Mouse (Mus musculus): Measurements from ENCODE around the gene Disp3. TPM values are rescaled to one million over a fixed set of nuclear protein-coding genes. Genes with fewer than 3 reads are reported as not detected.

Gene Disp3
- polyA plus RNA-seq, 1 experiment from 2014 or later, result 6.5 TPM

DNA sequence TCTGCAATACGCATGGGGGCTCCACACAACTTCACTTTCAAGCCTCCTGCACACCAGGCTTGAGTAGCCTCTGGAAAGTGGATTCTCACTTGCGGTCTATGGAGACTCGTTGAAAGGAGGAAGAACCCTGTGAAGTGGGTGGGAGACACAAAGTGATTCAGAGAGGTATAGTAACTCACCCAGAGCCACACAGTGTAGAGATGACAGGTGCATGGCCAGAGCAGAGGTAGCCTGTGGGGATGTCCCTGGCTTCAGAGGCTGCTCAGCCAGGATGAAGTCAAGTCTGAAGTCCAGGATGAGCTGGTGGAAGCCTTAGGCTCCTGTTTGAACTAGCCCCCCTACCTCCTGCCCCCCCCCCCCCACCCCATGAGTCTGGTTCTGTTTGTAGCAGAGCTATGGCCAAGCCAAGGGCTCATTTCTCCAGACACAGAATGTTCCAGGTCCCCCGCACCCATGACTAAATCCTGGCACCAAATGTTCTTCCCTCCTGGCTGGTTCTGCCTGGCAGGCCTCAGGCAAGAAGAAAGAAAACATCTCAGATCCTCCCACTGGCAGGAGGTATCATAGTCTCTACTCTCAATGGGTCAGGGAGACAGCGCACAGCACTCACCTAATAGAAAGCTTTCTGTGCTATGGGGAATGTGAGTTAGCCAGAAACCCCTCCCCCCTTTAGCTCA lies 73.2 kb downstream of the Disp3 start:
- Histone ChIP-seq H3K9me3 (replicated peaks) (no peaks in the 10 kb centered on the region), H3K9ac (no peak overlapping the region), H3K4me2 (no peak overlapping the region), H3K4me3 (no peak overlapping the region), H3K27me3 (peaks cover 16% of the 10 kb centered on the region), H3K27ac (no peak overlapping the region), H3K4me1 (peaks cover 28% of the 10 kb centered on the region), H3K36me3 (ENCODE audit: poor library complexity, severe bottlenecking) (no peaks in the 10 kb centered on the region)
- WGBS, result 49% methylated on average over 5 of the region's 5 CpGs
- peak; percentile 52; the same call in 1 of the 2 replicates for ATAC-seq

DNA sequence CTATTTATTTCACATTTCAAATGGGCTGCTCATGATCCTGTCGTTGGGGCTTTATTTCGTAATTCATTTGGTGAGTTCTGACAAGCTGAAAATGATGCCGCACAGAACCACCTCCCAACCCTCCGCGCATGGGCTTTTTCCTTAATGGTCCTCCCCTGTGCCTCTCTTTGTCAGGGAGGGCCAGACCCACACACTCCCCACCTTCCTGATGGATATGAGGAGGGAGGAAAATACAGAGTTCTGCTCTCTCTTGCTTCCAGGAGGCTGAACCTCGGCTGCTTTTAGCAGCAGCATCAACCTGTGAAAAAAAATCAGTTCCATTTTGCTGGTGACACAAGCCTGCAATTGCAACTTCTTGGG lies 82.9 kb downstream of the Disp3 start:
- Histone ChIP-seq H3K9ac (no peak overlapping the region), H3K27ac (no peak overlapping the region), H3K4me1 (no peaks in the 10 kb centered on the region), H3K27me3 (peaks cover 8% of the 10 kb centered on the region; the same call in 1 of the 2 replicates), H3K4me2 (no peak overlapping the region), H3K36me3 (ENCODE audit: poor library complexity, severe bottlenecking) (no peaks in the 10 kb centered on the region), H3K4me3 (no peak overlapping the region), H3K9me3 (replicated peaks) (no peaks in the 10 kb centered on the region; the same call in 1 of the 2 replicates)
- ATAC-seq, result no peak
- WGBS, result 54% methylated on average over 6 of the region's 6 CpGs

DNA sequence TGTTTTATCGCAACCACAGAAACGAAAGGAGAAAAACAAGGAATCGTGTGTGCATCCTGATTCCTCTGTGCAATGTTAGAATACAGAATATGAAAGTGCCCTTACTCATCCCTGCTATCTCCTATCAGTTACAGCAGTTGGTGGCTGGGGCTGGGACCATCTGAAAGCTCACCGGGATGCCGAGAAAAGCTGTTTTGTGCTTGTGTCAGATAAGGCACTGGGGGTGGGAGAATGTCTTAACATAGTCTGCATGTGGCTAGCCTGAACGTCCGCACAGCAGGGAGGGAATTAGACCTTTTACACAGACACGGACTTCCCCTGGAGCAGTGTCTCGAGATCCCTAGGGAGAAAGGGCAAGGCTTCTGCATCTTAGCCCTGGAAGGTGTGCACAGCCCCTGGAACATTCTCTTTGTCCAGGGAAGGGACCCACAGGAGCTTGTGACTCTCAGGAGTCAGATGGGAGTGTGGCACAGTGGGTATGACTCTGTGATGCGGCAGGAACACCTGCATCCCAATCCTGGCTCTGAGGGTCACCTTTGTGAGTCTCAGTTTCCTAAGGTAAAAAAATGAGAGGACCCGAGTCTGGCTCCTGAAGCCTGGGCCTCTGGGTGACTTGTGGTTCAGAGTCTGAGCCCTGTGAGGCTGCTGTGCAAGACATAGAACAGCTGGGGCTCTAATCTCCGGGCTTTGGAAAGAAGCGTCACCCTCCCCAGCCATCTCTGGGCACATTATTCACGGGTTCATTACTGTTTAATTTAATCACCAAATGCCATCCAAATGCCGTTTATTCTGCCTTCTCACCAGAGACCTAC lies 83.5 kb downstream of the Disp3 start:
- H3K36me3 ChIP-seq (ENCODE audit: poor library complexity, severe bottlenecking), result no peaks in the 10 kb centered on the region
- H3K4me1 ChIP-seq, result peaks cover under 1% of the 10 kb centered on the region
- H3K9ac ChIP-seq, result no peak overlapping the region
- H3K27me3 ChIP-seq, result peaks cover 8% of the 10 kb centered on the region; the same call in 1 of the 2 replicates
- no peak for ATAC-seq
- H3K27ac ChIP-seq, result no peak overlapping the region
- H3K4me2 ChIP-seq, result no peak overlapping the region
- no peak overlapping the region for H3K4me3 ChIP-seq
- 50% methylated on average over 15 of the region's 15 CpGs for WGBS
- H3K9me3 ChIP-seq (replicated peaks), result no peaks in the 10 kb centered on the region; the same call in 1 of the 2 replicates

DNA sequence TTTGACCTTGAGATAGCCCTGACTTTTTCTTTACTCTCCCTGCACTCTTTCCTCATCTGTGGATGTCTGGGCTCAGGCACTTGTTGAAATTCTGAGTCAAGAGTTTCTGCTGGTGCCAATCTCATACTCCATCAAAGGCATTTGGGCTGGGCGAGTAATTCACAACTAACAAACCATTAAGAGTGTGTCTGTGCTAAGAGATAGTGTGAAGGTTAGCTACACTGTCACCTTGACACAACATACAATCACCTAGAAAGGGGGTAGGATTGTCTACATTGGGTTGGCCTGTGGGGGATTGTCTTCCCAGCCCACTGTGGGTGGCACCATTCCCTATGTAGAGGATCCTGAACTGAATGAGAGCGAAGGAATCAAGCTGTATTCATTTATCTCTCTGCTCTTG lies 84.2 kb downstream of the Disp3 start:
- WGBS, result 94% methylated on average over 2 of the region's 2 CpGs
- no peak overlapping the region for H3K27ac ChIP-seq
- H3K9ac ChIP-seq, result no peak overlapping the region
- no peak overlapping the region for H3K4me3 ChIP-seq
- peaks cover 8% of the 10 kb centered on the region; the same call in 1 of the 2 replicates for H3K27me3 ChIP-seq
- H3K36me3 ChIP-seq (ENCODE audit: poor library complexity, severe bottlenecking), result no peaks in the 10 kb centered on the region
- no peaks in the 10 kb centered on the region; the same call in 1 of the 2 replicates for H3K9me3 ChIP-seq (replicated peaks)
- no peak overlapping the region for H3K4me2 ChIP-seq
- peaks cover 5% of the 10 kb centered on the region for H3K4me1 ChIP-seq
- ATAC-seq, result no peak

DNA sequence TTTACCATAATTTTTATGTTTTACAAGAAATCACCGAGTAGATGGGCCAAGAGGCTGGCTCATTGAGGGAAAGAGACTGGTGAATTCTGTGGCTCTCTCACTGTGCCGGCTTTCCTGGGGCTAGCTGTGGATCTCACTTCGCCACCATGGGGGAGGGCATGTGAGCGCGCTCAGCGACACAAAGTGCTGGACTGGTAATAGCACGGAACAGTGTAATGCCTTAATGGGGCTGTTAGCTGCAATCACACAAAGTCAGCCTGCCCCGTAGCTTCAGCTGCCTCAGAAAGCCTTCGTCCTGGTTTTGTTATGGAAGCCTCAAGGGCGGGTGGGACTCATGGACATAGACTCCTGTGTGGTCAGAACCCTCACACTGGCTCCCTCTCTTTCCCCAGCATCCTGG lies 89.0 kb downstream of the Disp3 start:
- Histone ChIP-seq H3K4me2 (no peak overlapping the region), H3K4me3 (no peak overlapping the region), H3K27ac (no peak overlapping the region), H3K9ac (0 out of 2 replicates have a peak overlapping the region, but pooled peaks have one; percentile 21), H3K9me3 (replicated peaks) (no peaks in the 10 kb centered on the region; the same call in 1 of the 2 replicates), H3K27me3 (peaks cover 14% of the 10 kb centered on the region; the same call in 1 of the 2 replicates), H3K4me1 (peaks cover 5% of the 10 kb centered on the region), H3K36me3 (ENCODE audit: poor library complexity, severe bottlenecking) (no peaks in the 10 kb centered on the region)
- ATAC-seq, result no peak
- WGBS, result 34% methylated on average over 10 of the region's 10 CpGs

DNA sequence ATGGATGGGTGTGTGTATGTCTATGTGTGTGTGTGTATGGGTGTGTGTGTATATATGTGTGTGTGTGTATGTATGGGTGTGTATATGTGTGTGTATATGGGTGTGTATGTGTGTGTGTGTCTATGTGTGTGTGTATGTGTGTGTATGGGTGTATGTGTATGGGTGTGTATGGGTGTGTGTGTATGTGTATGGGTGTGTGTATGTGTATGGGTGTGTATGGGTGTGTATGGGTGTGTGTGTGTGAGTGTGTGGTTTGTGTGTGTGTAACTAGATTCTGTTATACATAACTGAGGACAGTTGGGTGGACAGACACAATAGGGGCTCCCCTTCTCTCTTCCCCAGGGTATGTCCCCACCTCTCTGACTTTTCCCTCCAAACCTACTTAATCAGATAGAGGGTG lies 93.4 kb downstream of the Disp3 start:
- no peak overlapping the region for H3K4me2 ChIP-seq
- H3K9ac ChIP-seq, result no peak overlapping the region
- no peak overlapping the region for H3K27ac ChIP-seq
- no peak overlapping the region for H3K4me3 ChIP-seq
- ATAC-seq, result no peak
- no peaks in the 10 kb centered on the region for H3K9me3 ChIP-seq (replicated peaks)
- no peaks in the 10 kb centered on the region for H3K36me3 ChIP-seq (ENCODE audit: poor library complexity, severe bottlenecking)
- 0 out of 2 replicates have a peak, but pooled peaks cover 6% of the 10 kb centered on the region for H3K27me3 ChIP-seq
- peaks cover 11% of the 10 kb centered on the region for H3K4me1 ChIP-seq

DNA sequence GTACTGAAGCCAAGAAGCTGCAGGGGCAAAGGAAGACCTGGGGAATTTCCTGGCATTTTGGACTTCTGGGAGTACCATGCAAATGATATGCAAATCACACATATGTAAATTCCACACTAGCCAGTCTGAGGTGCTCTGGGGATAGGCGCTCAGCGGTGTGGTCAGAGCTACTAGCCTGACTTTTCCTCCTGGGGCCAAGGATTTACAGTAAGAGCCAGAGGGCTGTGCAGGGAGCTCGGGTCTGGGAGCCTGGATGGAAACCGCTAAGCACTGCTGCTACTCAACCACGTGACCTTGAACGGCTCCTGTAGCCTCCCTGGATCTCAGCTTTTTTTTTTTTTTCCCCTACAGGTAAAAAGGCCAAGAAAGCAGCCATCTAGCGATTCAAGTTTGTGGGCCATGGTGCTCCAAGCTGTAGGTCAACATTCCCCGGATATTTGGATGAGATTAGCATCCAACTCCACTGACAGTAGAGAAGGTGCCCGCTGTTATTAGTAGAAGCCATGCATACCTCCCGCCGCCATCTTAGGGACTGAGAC lies 95.0 kb downstream of the Disp3 start:
- ATAC-seq, result peak; percentile 41; the same call in 1 of the 2 replicates
- no peaks in the 10 kb centered on the region for H3K9me3 ChIP-seq (replicated peaks)
- no peak overlapping the region for H3K9ac ChIP-seq
- H3K36me3 ChIP-seq (ENCODE audit: poor library complexity, severe bottlenecking), result no peaks in the 10 kb centered on the region
- H3K27ac ChIP-seq, result no peak overlapping the region
- no peak overlapping the region for H3K4me3 ChIP-seq
- 41% methylated on average over 11 of the region's 11 CpGs for WGBS
- H3K27me3 ChIP-seq, result 0 out of 2 replicates have a peak, but pooled peaks cover 3% of the 10 kb centered on the region
- H3K4me2 ChIP-seq, result no peak overlapping the region
- H3K4me1 ChIP-seq, result peaks cover 6% of the 10 kb centered on the region; the same call in 1 of the 2 replicates

Other genes with a start within 250 kb of the Disp3 start
- 21.6 and 24.8 TPM in 2 replicates for gene Clcn6, start 249.1 kb downstream of the Disp3 start, polyA plus RNA-seq (2015; fragmentation: Nextera tagmentation; extraction: Ambion mirVana)
- gene Mthfr, start 248.9 kb downstream of the Disp3 start, polyA plus RNA-seq (2015; fragmentation: Nextera tagmentation; extraction: Ambion mirVana), result 15.9 and 18.2 TPM in 2 replicates
- 6.9 and 8.3 TPM in 2 replicates for gene Agtrap, start 199.9 kb downstream of the Disp3 start, polyA plus RNA-seq (2015; fragmentation: Nextera tagmentation; extraction: Ambion mirVana)
- gene Mad2l2, start 157.6 kb downstream of the Disp3 start, polyA plus RNA-seq (2015; fragmentation: Nextera tagmentation; extraction: Ambion mirVana), result 96.6 and 107 TPM in 2 replicates
- 11.7 and 12.5 TPM in 2 replicates for gene Draxin, start 157.3 kb downstream of the Disp3 start, polyA plus RNA-seq (2015; fragmentation: Nextera tagmentation; extraction: Ambion mirVana)
- gene Fbxo6, start 135.8 kb downstream of the Disp3 start, polyA plus RNA-seq (2015; fragmentation: Nextera tagmentation; extraction: Ambion mirVana), result 14.2 and 16.7 TPM in 2 replicates
- 62.4 and 71.9 TPM in 2 replicates for gene Fbxo44, start 127.5 kb downstream of the Disp3 start, polyA plus RNA-seq (2015; fragmentation: Nextera tagmentation; extraction: Ambion mirVana)
- 1.0 TPM in 2 replicates for gene Fbxo2, start 127.3 kb downstream of the Disp3 start, polyA plus RNA-seq (2015; fragmentation: Nextera tagmentation; extraction: Ambion mirVana)
- gene Ubiad1, start 156.8 kb upstream of the Disp3 start, polyA plus RNA-seq (2015; fragmentation: Nextera tagmentation; extraction: Ambion mirVana), result 17.3 and 18.7 TPM in 2 replicates
- gene Mtor, start 160.6 kb upstream of the Disp3 start, polyA plus RNA-seq (2015; fragmentation: Nextera tagmentation; extraction: Ambion mirVana), result 21.9 and 24.0 TPM in 2 replicates
- gene Angptl7, start 212.5 kb upstream of the Disp3 start, polyA plus RNA-seq (2015; fragmentation: Nextera tagmentation; extraction: Ambion mirVana), result 0.37 and 0.41 TPM in 2 replicates

Measured in forebrain, embryonic 13.5 days (tissue).